Mouse (Mus musculus) hindbrain, postnatal 0 days (tissue): Measurements from ENCODE around the gene Cd101. TPM values are rescaled to one million over a fixed set of nuclear protein-coding genes. Genes with fewer than 3 reads are reported as not detected.

Experiments
- ATAC-seq: fragments of 200-750 bp; cut with Nextera tagmentation; 2 replicates; pipeline ENCODE4 v1.8.0; 2017; ENCODE audit warnings: mild to moderate bottlenecking, moderate TSS enrichment, moderate library complexity
- DNase-seq: peaks from one replicate; pipeline ENCODE4 v3.0.0-alpha.2; 2015; ENCODE audit warnings: low spot score
- H3K27ac ChIP-seq: fragments of 300-500 bp; sonication (generic); 2 replicates; pipeline ENCODE4 v1.5.1; 2014; ENCODE audit warnings: mild to moderate bottlenecking
- H3K27me3 ChIP-seq: fragments of 300-500 bp; sonication (generic); 2 replicates; pipeline ENCODE4 v1.6.1; 2014; ENCODE audit warnings: low read length, mixed read lengths; ENCODE audit not compliant: insufficient read depth
- H3K36me3 ChIP-seq: fragments of 300-500 bp; sonication (generic); 2 replicates; pipeline ENCODE4 v1.6.1; 2014; ENCODE audit warnings: low read length, mixed read lengths; ENCODE audit not compliant: insufficient read depth
- H3K4me1 ChIP-seq: fragments of 300-500 bp; sonication (generic); 2 replicates; pipeline ENCODE4 v1.6.1; 2014; ENCODE audit warnings: antibody characterized with exemption, low read length, mixed read lengths; ENCODE audit not compliant: insufficient read depth
- H3K4me2 ChIP-seq: fragments of 300-500 bp; sonication (generic); 2 replicates; pipeline ENCODE4 v1.6.1; 2014; ENCODE audit warnings: low read depth, mild to moderate bottlenecking, low read length, moderate library complexity, mixed read lengths
- H3K4me3 ChIP-seq: fragments of 300-500 bp; sonication (generic); 2 replicates; pipeline ENCODE4 v1.5.1; 2014; ENCODE audit warnings: low read length
- H3K9ac ChIP-seq: fragments of 300-500 bp; sonication (generic); replicated peaks from 2 replicates; pipeline ENCODE4 v1.6.1; 2014; ENCODE audit warnings: mild to moderate bottlenecking, low read length, moderate library complexity, mixed read lengths
- H3K9me3 ChIP-seq: fragments of 300-500 bp; sonication (generic); 2 replicates; pipeline ENCODE4 v1.6.1; 2016; ENCODE audit warnings: low read length, mixed read lengths
- CTCF ChIP-seq: IDR thresholded peaks from 2 replicates; pipeline ENCODE4 v1.5.1; 2016; ENCODE audit warnings: antibody characterized with exemption, control low read depth, low read depth
- WGBS: fragments of 180-500 bp; shearing (Covaris S2); extraction: QIAGEN DNeasy Blood & Tissue Kit; methylation state at CpG from one replicate; pipeline ENCODE4 v1.1.7; 2014; 5-methylcytosine and 5-hydroxymethylcytosine counted together
- polyA plus RNA-seq: library from polyadenylated mRNA; unstranded; fragments of >200 nt; fragmentation: Nextera tagmentation; extraction: Ambion mirVana; gene quantifications from 2 replicates; pipeline ENCODE4 v1.2.1, GENCODE M21; 2015
- total RNA-seq: library from RNA; depleted of rRNA; stranded (reverse); fragments of >200 nt; gene quantifications from 2 replicates; pipeline ENCODE4 v1.2.3, GENCODE M21; 2014

Cd101 gene
- total and polyA plus RNA-seq, 2 experiments from 2014 or later, result 0.13 to 0.68 TPM

DNA sequence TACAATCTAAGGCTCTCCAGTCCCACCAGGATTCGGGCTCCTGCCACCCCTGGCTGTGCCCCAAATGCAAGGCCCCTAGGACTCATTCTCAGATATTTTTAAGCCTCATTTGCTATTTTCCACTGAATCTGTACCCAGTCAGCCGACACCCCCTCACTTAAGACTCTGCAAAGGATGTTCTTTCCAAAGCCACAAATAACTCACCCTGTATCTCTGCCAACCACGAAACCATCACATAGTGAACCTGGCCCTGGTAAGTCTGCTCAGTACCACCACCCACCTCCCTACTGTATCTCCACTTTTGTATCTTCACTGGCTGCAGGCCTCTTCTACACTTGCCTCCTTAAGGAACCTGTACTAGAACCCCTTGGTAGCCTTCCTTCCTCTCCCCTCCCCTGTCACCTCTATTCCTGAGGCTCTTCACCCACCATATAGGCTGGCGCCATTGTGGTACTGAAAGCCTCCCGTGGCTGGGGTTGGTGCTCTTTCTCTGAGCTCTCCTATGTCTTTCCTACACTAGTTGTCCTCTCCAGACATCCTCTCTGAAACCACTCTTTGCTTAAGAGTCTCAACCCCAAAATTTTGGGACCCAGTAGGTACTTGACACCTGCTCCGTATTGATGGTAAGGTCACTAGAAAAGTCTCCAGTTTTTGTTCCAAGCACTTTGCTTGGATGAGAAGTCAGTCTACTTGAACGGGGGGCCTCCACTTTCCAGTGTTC lies 32.7 kb upstream of the Cd101 start:
- 91% methylated on average over 7 of the region's 7 CpGs for WGBS

DNA sequence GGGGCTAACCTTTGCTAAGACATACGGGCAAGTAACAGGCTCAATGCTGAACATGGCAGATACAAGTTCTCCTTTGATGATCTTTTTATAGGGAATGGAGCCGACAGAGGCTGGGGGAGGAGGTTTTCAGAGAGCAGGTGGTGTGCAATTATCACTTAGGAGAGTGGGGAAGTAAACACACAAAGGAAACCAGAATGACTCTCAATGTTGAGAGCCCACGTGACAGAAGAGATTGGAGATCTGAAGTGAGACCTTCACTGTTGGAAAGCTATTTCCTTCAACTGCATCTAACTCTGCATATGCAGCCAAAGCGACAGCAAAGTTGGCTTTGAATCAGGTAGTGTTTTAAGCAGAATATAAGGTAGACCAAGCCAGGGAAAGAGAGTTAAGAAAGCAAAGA lies 29.9 kb upstream of the Cd101 start:
- no peaks in the 10 kb centered on the region for H3K27me3 ChIP-seq
- no peaks in the 10 kb centered on the region for H3K4me1 ChIP-seq
- H3K9me3 ChIP-seq, result no peaks in the 10 kb centered on the region
- H3K4me3 ChIP-seq, result no peak overlapping the region
- DNase-seq, result no peak
- TF ChIP-seq CTCF, result no peak
- no peak overlapping the region for H3K27ac ChIP-seq
- no peak for ATAC-seq
- WGBS, result 78% methylated on average over 4 of the region's 4 CpGs
- H3K4me2 ChIP-seq, result no peak overlapping the region
- H3K36me3 ChIP-seq, result peaks cover 14% of the 10 kb centered on the region; the same call in 1 of the 2 replicates
- no peak overlapping the region for H3K9ac ChIP-seq

More for the DNA sequence above, 32.7 kb upstream of the Cd101 start:
- H3K9ac ChIP-seq, result no peak overlapping the region
- H3K4me1 ChIP-seq, result 0 out of 2 replicates have a peak, but pooled peaks cover 5% of the 10 kb centered on the region
- no peak overlapping the region for H3K27ac ChIP-seq
- H3K36me3 ChIP-seq, result peaks cover 14% of the 10 kb centered on the region; the same call in 1 of the 2 replicates
- TF ChIP-seq CTCF, result no peak
- no peaks in the 10 kb centered on the region for H3K9me3 ChIP-seq
- DNase-seq, result no peak
- no peaks in the 10 kb centered on the region for H3K27me3 ChIP-seq
- ATAC-seq, result no peak
- H3K4me3 ChIP-seq, result no peak overlapping the region
- no peak overlapping the region for H3K4me2 ChIP-seq

DNA sequence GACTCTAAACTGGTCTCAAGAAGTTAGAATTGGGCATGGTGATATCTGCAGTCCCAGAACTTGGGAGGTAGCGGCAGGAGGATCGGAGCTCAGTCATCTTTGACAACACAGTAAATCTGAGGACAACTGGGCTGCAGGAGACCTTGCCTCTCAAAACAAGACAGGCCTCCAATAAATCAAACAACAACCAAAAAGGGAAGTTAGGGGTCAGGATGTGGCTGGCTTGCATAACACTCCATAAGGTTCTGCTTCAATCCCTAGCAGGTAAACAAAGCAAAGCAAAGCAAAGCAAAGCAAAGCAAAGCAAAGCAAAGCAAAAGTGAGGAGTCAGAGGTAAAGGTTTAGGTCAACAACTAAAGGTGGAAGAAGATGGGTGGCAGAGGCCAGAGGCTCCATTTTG lies 28.8 kb upstream of the Cd101 start:
- no peak for ATAC-seq
- H3K27me3 ChIP-seq, result no peaks in the 10 kb centered on the region
- H3K4me2 ChIP-seq, result no peak overlapping the region
- WGBS, result 93% methylated on average over 2 of the region's 2 CpGs
- TF ChIP-seq CTCF, result no peak
- H3K36me3 ChIP-seq, result peaks cover 14% of the 10 kb centered on the region; the same call in 1 of the 2 replicates
- no peaks in the 10 kb centered on the region for H3K9me3 ChIP-seq
- H3K4me3 ChIP-seq, result no peak overlapping the region
- H3K4me1 ChIP-seq, result no peaks in the 10 kb centered on the region
- no peak for DNase-seq
- no peak overlapping the region for H3K27ac ChIP-seq
- H3K9ac ChIP-seq, result no peak overlapping the region

- ATAC-seq (no peak), DNase-seq (no peak)
- no peak overlapping the region for H3K4me3 ChIP-seq
- no peak overlapping the region for H3K27ac ChIP-seq
- H3K4me2 ChIP-seq, result no peak overlapping the region
- H3K9ac ChIP-seq, result no peak overlapping the region
- no peaks in the 10 kb centered on the region for H3K9me3 ChIP-seq
- H3K4me1 ChIP-seq, result no peaks in the 10 kb centered on the region
- no peak for TF ChIP-seq CTCF
- H3K27me3 ChIP-seq, result no peaks in the 10 kb centered on the region
- 93% methylated on average over 8 of the region's 8 CpGs for WGBS
- H3K36me3 ChIP-seq, result peaks cover 7% of the 10 kb centered on the region; the same call in 1 of the 2 replicates
These were observed 25.9 kb upstream of the Cd101 start for GRCm38 (mm10) chr3:101055216-101055615.

GRCm38 (mm10) chr3:101051601-101052000 lies 22.2 kb upstream of the Cd101 start:
- no peak overlapping the region for H3K4me2 ChIP-seq
- H3K36me3 ChIP-seq, result no peaks in the 10 kb centered on the region; the same call in 1 of the 2 replicates
- no peaks in the 10 kb centered on the region for H3K27me3 ChIP-seq
- H3K9ac ChIP-seq, result no peak overlapping the region
- WGBS, result 76% methylated on average over 4 of the region's 4 CpGs
- ATAC-seq (no peak), DNase-seq (no peak)
- no peak overlapping the region for H3K4me3 ChIP-seq
- no peaks in the 10 kb centered on the region for H3K4me1 ChIP-seq
- H3K27ac ChIP-seq, result no peak overlapping the region
- H3K9me3 ChIP-seq, result no peaks in the 10 kb centered on the region
- no peak for TF ChIP-seq CTCF

DNA sequence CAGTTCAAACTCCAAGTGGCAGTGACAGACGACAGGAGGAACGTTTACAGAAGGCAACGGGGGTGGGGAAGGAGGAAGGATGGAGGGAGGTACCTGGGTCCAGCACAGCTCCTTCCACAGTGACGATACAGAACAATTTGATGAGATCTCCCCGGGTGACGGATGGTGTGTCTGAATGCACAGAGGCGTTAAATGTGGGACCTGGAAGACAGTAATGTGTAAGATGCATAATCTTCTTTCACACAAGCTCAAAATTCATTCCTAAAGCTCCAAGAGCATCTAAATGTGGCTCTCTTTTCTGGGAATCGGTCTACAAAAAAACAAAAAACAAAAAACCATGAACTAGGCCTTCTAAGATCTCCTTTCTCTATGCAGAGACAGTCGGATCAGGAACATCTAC lies 20.6 kb upstream of the Cd101 start:
- Histone ChIP-seq H3K4me3 (no peak overlapping the region), H3K4me1 (no peaks in the 10 kb centered on the region), H3K36me3 (no peaks in the 10 kb centered on the region; the same call in 1 of the 2 replicates), H3K27me3 (no peaks in the 10 kb centered on the region), H3K9ac (no peak overlapping the region), H3K27ac (no peak overlapping the region), H3K9me3 (no peaks in the 10 kb centered on the region), H3K4me2 (no peak overlapping the region)
- no peak for TF ChIP-seq CTCF
- ATAC-seq, result no peak
- 76% methylated on average over 9 of the region's 9 CpGs for WGBS
- no peak for DNase-seq

DNA sequence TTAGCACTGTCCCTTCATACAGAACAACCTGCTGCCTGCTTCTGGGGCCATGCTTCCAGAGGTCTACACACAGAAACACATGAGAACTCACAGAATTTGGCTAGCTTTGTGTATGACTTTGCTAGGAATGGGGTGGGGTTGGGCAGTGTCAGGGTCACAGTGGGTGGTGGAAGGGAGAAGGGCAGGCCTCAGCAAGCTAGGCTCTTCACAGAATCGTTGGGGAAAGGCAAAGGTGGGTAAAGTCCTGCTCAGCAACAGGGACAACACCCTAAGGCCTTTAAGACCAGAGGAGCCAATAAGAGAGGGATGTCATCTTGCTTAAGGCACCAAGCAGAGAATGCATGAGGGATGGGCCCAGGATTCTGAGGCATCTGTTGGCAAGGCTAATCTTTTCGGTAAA lies 19.4 kb upstream of the Cd101 start:
- Histone ChIP-seq H3K4me2 (no peak overlapping the region), H3K9me3 (no peaks in the 10 kb centered on the region), H3K4me3 (no peak overlapping the region), H3K27ac (no peak overlapping the region), H3K36me3 (no peaks in the 10 kb centered on the region; the same call in 1 of the 2 replicates), H3K9ac (no peak overlapping the region), H3K4me1 (no peaks in the 10 kb centered on the region), H3K27me3 (no peaks in the 10 kb centered on the region)
- no peak for DNase-seq
- no peak for TF ChIP-seq CTCF
- 68% methylated on average over 2 of the region's 2 CpGs for WGBS
- no peak for ATAC-seq
